8 mouse cellular contexts compared by ENCODE assay signal in the genomic region with DNA sequence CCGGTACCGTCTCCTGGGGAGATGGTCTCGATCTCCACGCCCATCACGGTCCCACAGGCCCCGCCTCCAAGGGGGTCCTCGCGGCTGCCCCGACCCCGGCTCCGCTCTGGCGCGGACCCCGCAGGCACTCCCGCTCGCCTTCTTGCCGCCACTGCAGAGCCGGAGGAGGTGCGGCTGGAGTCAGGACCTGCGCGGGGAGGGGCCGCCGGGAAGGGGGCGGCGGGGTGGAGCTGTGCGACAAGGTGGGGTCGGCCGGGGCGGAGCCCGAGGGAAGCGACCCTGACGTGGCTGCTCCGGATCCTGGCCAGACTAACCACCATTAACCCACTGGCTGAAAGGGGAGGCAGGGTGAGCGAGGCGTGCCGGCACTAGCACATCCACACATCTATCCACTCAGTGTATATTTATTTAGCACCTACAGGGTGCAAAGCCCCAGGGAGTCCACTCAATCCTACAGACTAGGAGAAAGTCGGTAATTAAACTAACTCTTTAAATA. TPM values are rescaled to one million over a fixed set of nuclear protein-coding genes. Genes with fewer than 3 reads are reported as not detected.
A peak's percentile ranks its signal among the peaks of the same experiment; 100 is the strongest.
DNase-seq lines count a peak whose midpoint lies in the region; ATAC-seq and TF ChIP-seq lines count a peak whose summit lies in the region.

A gene (minus strand): TSS at position 200 of the 496 bp plus-strand sequence.

- no peak for TF ChIP-seq EP300 in MEL (IDR thresholded peaks at IDR 0.05; ENCODE audit: low read depth in 1 of 2, low read length in 2 of 2)

- peak within 1 kb of the TSS; percentile 76 to 90 for H3K4me3 ChIP-seq in MEL (ENCODE audit: control insufficient read depth in 1 of 2, insufficient read depth in 1 of 2, low read depth in 2 of 2, low read length in 2 of 2)
- peak within 1 kb of the TSS; percentile 80 for H3K4me3 ChIP-seq in brown adipose tissue, adult 24 weeks (ENCODE audit: insufficient read depth, low read depth, low read length)
- peak within 1 kb of the TSS; percentile 70 for H3K4me3 ChIP-seq in forebrain, embryonic 14.5 days (ENCODE audit: low read depth, low read length)

- TF ChIP-seq POLR2A in MEL (IDR thresholded peaks at IDR 0.05; ENCODE audit: control insufficient read depth in 1 of 2, insufficient read depth in 1 of 2, low read depth in 1 of 2, low read length in 2 of 2, poor library complexity in 1 of 2), result peak in 1 of 2 experiments; percentile 73; a peak in 2 of 4 replicates

- H3K4me2 ChIP-seq in forebrain, embryonic 14.5 days (ENCODE audit: low read length), result peak within 1 kb of the TSS; percentile 92

- peaks cover 0 to 19% of the 10 kb centered on the region in 2 experiments; a peak in 2 of 4 replicates for H3K4me1 ChIP-seq in MEL (ENCODE audit: control insufficient read depth in 1 of 2, insufficient read depth in 2 of 2, low read length in 2 of 2)
- peaks cover 3% of the 10 kb centered on the region; the same call in 1 of the 2 replicates for H3K4me1 ChIP-seq in brown adipose tissue, adult 24 weeks (ENCODE audit: control insufficient read depth, insufficient read depth, insufficient read length, low read length)
- peaks cover 7% of the 10 kb centered on the region; the same call in 1 of the 2 replicates for H3K4me1 ChIP-seq in forebrain, embryonic 14.5 days (ENCODE audit: control insufficient read depth, insufficient read depth, low read length)

- no peaks in the 10 kb centered on the region for H3K9me3 ChIP-seq in MEL (replicated peaks; ENCODE audit: insufficient read depth, low read length)
- no peaks in the 10 kb centered on the region for H3K9me3 ChIP-seq in forebrain, embryonic 14.5 days (replicated peaks; ENCODE audit: control insufficient read depth, low read length)

- WGBS in forebrain, embryonic 14.5 days, result 1% methylated on average over 36 of the region's 37 CpGs

- no peaks in the 10 kb centered on the region for H3K27me3 ChIP-seq in MEL (ENCODE audit: control insufficient read depth in 1 of 2, insufficient read depth in 2 of 2, low read length in 2 of 2)
- H3K27me3 ChIP-seq in forebrain, embryonic 14.5 days (replicated peaks; ENCODE audit: control insufficient read depth, insufficient read depth, low read length), result peaks cover 6% of the 10 kb centered on the region; the same call in 1 of the 2 replicates

- peak within 1 kb of the TSS; percentile 12; the same call in 1 of the 2 replicates for H3K27ac ChIP-seq in MEL (ENCODE audit: control insufficient read depth, low read depth, low read length)
- H3K27ac ChIP-seq in brown adipose tissue, adult 24 weeks (replicated peaks; ENCODE audit: low read depth, low read length), result no peak within 1 kb of the TSS
- H3K27ac ChIP-seq in forebrain, embryonic 14.5 days (ENCODE audit: low read depth, low read length), result no peak within 1 kb of the TSS

- TF ChIP-seq RAD21 in MEL (IDR thresholded peaks at IDR 0.05; ENCODE audit: low read depth, low read length), result no peak

- TF ChIP-seq CTCF in MEL (IDR thresholded peaks at IDR 0.05 in 2 of 3, conservative IDR thresholded peaks at IDR 0.05 in 1 of 3; ENCODE audit: control insufficient read depth in 1 of 3, insufficient read depth in 1 of 3, low read depth in 2 of 3, low read length in 3 of 3, poor library complexity in 1 of 3, severe bottlenecking in 1 of 3), result no peak

- peaks cover 16% of the 10 kb centered on the region for H3K79me2 ChIP-seq in MEL (ENCODE audit: control insufficient read depth, insufficient read depth, low read length, poor library complexity)

- peak within 1 kb of the TSS; percentile 62 for H3K9ac ChIP-seq in MEL (ENCODE audit: control insufficient read depth, low read depth, low read length, poor library complexity, severe bottlenecking)
- H3K9ac ChIP-seq in forebrain, embryonic 14.5 days (ENCODE audit: low read length), result peak within 1 kb of the TSS; percentile 77

- peaks cover 0 to 11% of the 10 kb centered on the region in 2 experiments; a peak in 2 of 4 replicates for H3K36me3 ChIP-seq in MEL (ENCODE audit: control insufficient read depth in 1 of 2, insufficient read depth in 2 of 2, low read length in 2 of 2)
- H3K36me3 ChIP-seq in forebrain, embryonic 14.5 days (ENCODE audit: control insufficient read depth, insufficient read depth, low read length), result no peaks in the 10 kb centered on the region

- DNase-seq in MEL (ENCODE audit: low read depth, low spot score), result peak; percentile 84
- peak; percentile 48 for DNase-seq in forebrain, embryonic 14.5 days (ENCODE audit: low spot score)
- peak; percentile 28 to 31 for DNase-seq in layer of hippocampus, postnatal 14 days (ENCODE audit: low spot score in 2 of 2)
- peak; percentile 31 for DNase-seq in lung, postnatal 25 days (ENCODE audit: low spot score)
- peak; percentile 69 to 70 for DNase-seq in right cerebral cortex, postnatal 10 days (ENCODE audit: low spot score in 2 of 2)
- no peak for DNase-seq in c-Kit-positive CD71-positive TER-119-positive erythroid progenitor cells, embryonic 14.5 days (ENCODE audit: low spot score)

- ATAC-seq in forebrain, embryonic 14.5 days, result peak; percentile 43
- peak; percentile 37 to 46; a peak in 3 of 4 replicates for ATAC-seq in hematopoietic stem cell, adult 5-6 weeks (replicated peaks in 1 of 2; ENCODE audit: insufficient read depth in 1 of 2, low FRiP score in 2 of 2, low TSS enrichment in 1 of 2, low read depth in 1 of 2, poor library complexity in 2 of 2, severe bottlenecking in 2 of 2)

TF ChIP-seq in MEL, 35 proteins besides CTCF, POLR2A, EP300 and RAD21:
- TF ChIP-seq MAZ (IDR thresholded peaks at IDR 0.05; ENCODE audit: low read depth, low read length) (peak; percentile 38; the same call in 1 of the 2 replicates), HCFC1 (IDR thresholded peaks at IDR 0.05; ENCODE audit: low read depth, low read length) (peak; percentile 58), NRF1 (IDR thresholded peaks at IDR 0.05; ENCODE audit: insufficient read depth, low read depth, low read length, poor library complexity, severe bottlenecking) (peak; percentile 42; the same call in 1 of the 2 replicates), BHLHE40 (IDR thresholded peaks at IDR 0.05; ENCODE audit: borderline replicate concordance, low read depth, low read length) (no peak), ZMIZ1 (IDR thresholded peaks at IDR 0.05; ENCODE audit: low read depth, low read length) (peak; percentile 57; the same call in 1 of the 2 replicates), CHD1 (IDR thresholded peaks at IDR 0.05; ENCODE audit: low read depth, low read length) (0 out of 2 replicates have a peak, but pooled peaks have one; percentile 71), MAX (IDR thresholded peaks at IDR 0.05; ENCODE audit: low read length) (peak; percentile 53; the same call in 1 of the 2 replicates), TBP (IDR thresholded peaks at IDR 0.05; ENCODE audit: low read depth, low read length) (peak; percentile 56; the same call in 1 of the 2 replicates), NELFE (IDR thresholded peaks at IDR 0.05; ENCODE audit: low read depth, low read length) (peak; percentile 73), MXI1 (IDR thresholded peaks at IDR 0.05; ENCODE audit: low read depth, low read length) (peak; percentile 56; the same call in 1 of the 2 replicates), SIN3A (IDR thresholded peaks at IDR 0.05; ENCODE audit: low read length) (peak; percentile 68; the same call in 1 of the 2 replicates), POLR2AphosphoS2 (IDR thresholded peaks at IDR 0.05; ENCODE audit: low read length) (peak; percentile 53; the same call in 1 of the 2 replicates), USF2 (IDR thresholded peaks at IDR 0.05; ENCODE audit: borderline replicate concordance in 1 of 2, insufficient read depth in 1 of 2, low read depth in 1 of 2, low read length in 2 of 2) (no peak), ELF1 (IDR thresholded peaks at IDR 0.05; ENCODE audit: low read depth, low read length) (peak; percentile 29; the same call in 1 of the 2 replicates), CHD2 (IDR thresholded peaks at IDR 0.05; ENCODE audit: low read length) (no peak), MEF2A (IDR thresholded peaks at IDR 0.05; ENCODE audit: extremely low read depth, insufficient replicate concordance, low read depth, low read length, poor library complexity, severe bottlenecking) (no peak)

RNA-seq across cellular contexts. Expression of the gene that starts here (rescaled TPM):
- 2.1 and 3.0 TPM in 2 replicates for total RNA-seq in MEL (2012; rRNA removed)
- 1 to 10 TPM in 1 of 2 experiments, not detected in 1; 6.8 TPM for polyA plus RNA-seq in MEL (2012; ENCODE audit: insufficient read depth in 1 of 2, insufficient read length in 2 of 2, low read depth in 1 of 2, low replicate concordance in 2 of 2, missing spikeins in 1 of 2)
- polyA plus RNA-seq in brown adipose tissue, adult 24 weeks (2012; ENCODE audit: insufficient read depth, insufficient read length, missing spikeins), result 1.4 and 2.5 TPM in 2 replicates
- polyA plus RNA-seq in forebrain, embryonic 14.5 days (2014; fragmentation: Nextera tagmentation; extraction: Ambion mirVana), result 26.8 and 28.2 TPM in 2 replicates
- total RNA-seq in hematopoietic stem cell, adult 5-6 weeks (2017), result 2.0 and 4.0 TPM in 2 replicates
- 100 to 1,000 TPM; 106 to 107 TPM for total RNA-seq in layer of hippocampus, postnatal 14 days (2021)

Comparison
In these comparisons a context has a peak if more than half of its experiments do, and no peak if none do; other contexts are left out.
1. RNA of the gene that starts here (total RNA-seq): 106 to 107 TPM in layer of hippocampus, postnatal 14 days; 2.0 to 4.0 TPM in hematopoietic stem cell, adult 5-6 weeks and 2.1 to 3.0 TPM in MEL; every median in the first group is over 10 times any median in the second.
2. Peak in every context shown above with its lines, with median percentiles within 50 percentile points of each other: H3K4me3 ChIP-seq.